Mouse (Mus musculus) lung, embryonic 15.5 days (tissue): ENCODE measurements around the gene Gm29554. TPM values are rescaled to one million over a fixed set of nuclear protein-coding genes. Genes with fewer than 3 reads are reported as not detected.
"Not testable (repeated sequence)": the region's sequence is repeated elsewhere in the genome, so short reads cannot be mapped to it uniquely, and the experiment has no call there.

Experiments
- ATAC-seq: fragments of 200-750 bp; cut with Nextera tagmentation; 2 replicates; pipeline ENCODE4 v1.8.0; 2017; ENCODE audit warnings: moderate number of reproducible peaks, borderline replicate concordance; ENCODE audit not compliant: low FRiP score, low TSS enrichment; ENCODE audit errors: extremely low read depth
- H3K27ac ChIP-seq: fragments of 300-500 bp; sonication (generic); 2 replicates; pipeline ENCODE4 v1.5.1; 2015; ENCODE audit warnings: moderate library complexity, mild to moderate bottlenecking, inconsistent platforms
- H3K27me3 ChIP-seq: fragments of 300-500 bp; sonication (generic); 2 replicates; pipeline ENCODE4 v1.6.1; 2015; ENCODE audit warnings: inconsistent platforms
- H3K36me3 ChIP-seq: fragments of 300-500 bp; sonication (generic); 2 replicates; pipeline ENCODE4 v1.6.1; 2015; ENCODE audit warnings: inconsistent platforms
- H3K4me1 ChIP-seq: fragments of 300-500 bp; sonication (generic); 2 replicates; pipeline ENCODE4 v1.6.1; 2015; ENCODE audit warnings: inconsistent platforms
- H3K4me2 ChIP-seq: fragments of 300-500 bp; sonication (generic); 2 replicates; pipeline ENCODE4 v1.6.1; 2015; ENCODE audit warnings: inconsistent platforms, mild to moderate bottlenecking, moderate library complexity
- H3K4me3 ChIP-seq: fragments of 300-500 bp; sonication (generic); 2 replicates; pipeline ENCODE4 v1.5.1; 2015; ENCODE audit warnings: mild to moderate bottlenecking, inconsistent platforms
- H3K9ac ChIP-seq: fragments of 300-500 bp; sonication (generic); 2 replicates; pipeline ENCODE4 v1.6.1; 2015; ENCODE audit warnings: inconsistent platforms
- H3K9me3 ChIP-seq: fragments of 300-500 bp; sonication (generic); 2 replicates; pipeline ENCODE4 v1.6.1; 2016; ENCODE audit warnings: inconsistent platforms
- WGBS: fragments of 180-500 bp; shearing (Covaris S2); methylation state at CpG from one replicate; pipeline ENCODE4 v1.1.7; 2015; 5-methylcytosine and 5-hydroxymethylcytosine counted together
- polyA plus RNA-seq: library from polyadenylated mRNA; unstranded; fragments of >200 nt; fragmentation: Nextera tagmentation; extraction: Ambion mirVana; gene quantifications from 2 replicates; pipeline ENCODE4 v1.2.1, GENCODE M21; 2015

Gm29554 gene
- not detected in 2 replicates for polyA plus RNA-seq

DNA sequence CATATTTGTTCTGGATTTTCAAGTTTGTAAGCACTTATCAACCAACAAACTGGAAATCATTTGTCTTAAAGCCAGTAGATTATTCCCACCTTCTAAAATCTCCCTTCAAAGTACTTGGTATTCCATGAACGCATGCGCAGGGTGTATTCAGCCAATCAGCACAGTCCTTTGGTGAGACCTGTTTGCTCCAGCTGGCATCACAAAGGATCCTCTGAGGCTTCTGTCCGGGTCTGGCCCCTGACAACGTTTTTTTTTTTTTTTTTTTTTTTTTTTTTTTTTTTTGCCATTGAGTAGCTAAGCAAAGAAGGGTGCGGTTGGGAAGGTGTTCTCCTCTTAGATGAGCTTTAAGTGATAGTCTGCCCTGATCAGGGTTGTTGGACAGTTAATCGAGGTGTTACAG lies at the start of gene Gm29554:
Gm29554 (plus strand) TSS at position 301 of the 400 bp plus-strand sequence.
- H3K9ac ChIP-seq, H3K36me3 ChIP-seq, H3K27ac ChIP-seq, H3K4me2 ChIP-seq, H3K27me3 ChIP-seq, H3K4me3 ChIP-seq, ATAC-seq, H3K4me1 ChIP-seq, H3K9me3 ChIP-seq: not testable (repeated sequence)
- WGBS = no CpG with 5 or more reads among the region's 6 CpGs

Other genes starting within 250 kb of the Gm29554 start
- not detected in 2 replicates for gene Gm20812, start 108.0 kb downstream of the Gm29554 start, polyA plus RNA-seq